ENCODE assay signal across 25 mouse cellular contexts in the genomic region with DNA sequence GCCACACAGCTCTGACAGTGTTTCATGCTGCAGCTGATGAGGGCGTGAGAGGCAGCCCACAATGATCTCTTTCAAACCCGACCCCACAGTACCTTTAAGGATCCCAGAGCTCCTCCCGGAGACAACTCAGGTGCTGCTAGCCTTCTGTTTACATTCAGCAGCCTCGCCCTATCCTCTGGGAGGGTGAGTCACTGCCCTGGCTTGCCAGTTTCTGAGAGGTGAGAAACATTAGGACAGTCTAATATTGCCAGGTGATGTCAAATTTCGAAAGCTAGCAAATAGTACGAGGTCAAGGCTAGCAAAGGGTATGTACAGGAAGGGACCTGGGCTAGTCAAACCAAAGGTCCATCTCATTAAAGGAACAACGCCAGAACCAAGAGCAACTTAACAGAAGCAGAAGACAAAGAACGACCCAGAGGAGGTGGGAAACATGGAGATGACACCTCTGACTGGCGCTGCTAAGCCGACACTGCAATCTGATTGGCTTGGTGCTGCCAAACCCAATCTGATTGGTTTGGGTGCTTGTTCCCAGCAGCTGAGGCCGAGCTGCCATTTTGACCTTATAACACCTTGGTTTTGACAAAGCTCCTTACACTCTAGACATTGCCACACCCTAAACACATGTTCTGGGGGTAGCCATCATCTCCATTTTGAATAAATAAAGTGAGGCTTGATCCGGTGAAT. TPM values are rescaled to one million over a fixed set of nuclear protein-coding genes. Genes with fewer than 3 reads are reported as not detected.
DNase-seq lines count a peak whose midpoint lies in the region; ATAC-seq and TF ChIP-seq lines count a peak whose summit lies in the region.
"Had no signal": no experiment of that assay in that cellular context is flagged by ENCODE, and none has a peak within 500 bp of the region (broad histone marks: within the 10 kb centered on the region; RNA-seq: fewer than 3 reads in every experiment).

No protein-coding gene starts in this region.

- H3K9ac ChIP-seq in intestine, embryonic 16.5 days (ENCODE audit: low read depth, low read length): no peak overlapping the region
- no peak overlapping the region for H3K9ac ChIP-seq in stomach, embryonic 15.5 days
- H3K9ac ChIP-seq in hindbrain, embryonic 11.5 days (ENCODE audit: low read depth, low read length): no peak overlapping the region
- H3K9ac ChIP-seq: forebrain, embryonic 12.5 days; limb, embryonic 12.5 days; liver, embryonic 15.5 days had no signal

- TF ChIP-seq CTCF in testis, adult 2 months (IDR thresholded peaks at IDR 0.05; ENCODE audit: control insufficient read depth, insufficient read depth, insufficient replicate concordance, low read depth, low read length): no peak
- no peak for TF ChIP-seq CTCF in thymus, adult 2 months (IDR thresholded peaks at IDR 0.05; ENCODE audit: borderline replicate concordance, control insufficient read depth, extremely low read depth, insufficient read depth, low read length, poor library complexity)

- peaks cover 8% of the 10 kb centered on the region for H3K4me1 ChIP-seq in testis, adult 2 months (ENCODE audit: control insufficient read depth, insufficient read depth, low read length)
- 0 out of 2 replicates have a peak, but pooled peaks cover 4% of the 10 kb centered on the region for H3K4me1 ChIP-seq in intestine, embryonic 16.5 days (ENCODE audit: control insufficient read depth, insufficient read depth, low read length)
- 0 out of 2 replicates have a peak, but pooled peaks cover 2% of the 10 kb centered on the region for H3K4me1 ChIP-seq in stomach, embryonic 15.5 days
- no peaks in the 10 kb centered on the region for H3K4me1 ChIP-seq in hindbrain, embryonic 11.5 days (replicated peaks; ENCODE audit: control insufficient read depth, insufficient read depth, low read length)
- no peaks in the 10 kb centered on the region for H3K4me1 ChIP-seq in thymus, adult 2 months (replicated peaks; ENCODE audit: control insufficient read depth, insufficient read depth, low read length)
- H3K4me1 ChIP-seq: forebrain, embryonic 12.5 days; hindbrain, embryonic 10.5 days; limb, embryonic 12.5 days; liver, embryonic 15.5 days; megakaryocyte, embryonic 14.5 days had no signal

- no peaks in the 10 kb centered on the region for H3K27me3 ChIP-seq in testis, adult 2 months (ENCODE audit: control insufficient read depth, insufficient read depth, low read length)
- H3K27me3 ChIP-seq in intestine, embryonic 16.5 days (replicated peaks; ENCODE audit: control insufficient read depth, insufficient read depth, low read length): no peaks in the 10 kb centered on the region
- no peaks in the 10 kb centered on the region for H3K27me3 ChIP-seq in stomach, embryonic 15.5 days (replicated peaks)
- no peaks in the 10 kb centered on the region for H3K27me3 ChIP-seq in hindbrain, embryonic 11.5 days (ENCODE audit: control insufficient read depth, insufficient read depth, low read length)
- no peaks in the 10 kb centered on the region for H3K27me3 ChIP-seq in thymus, adult 2 months (ENCODE audit: control insufficient read depth, insufficient read depth, low read length)
- H3K27me3 ChIP-seq: forebrain, embryonic 12.5 days; limb, embryonic 12.5 days; liver, embryonic 15.5 days; megakaryocyte, embryonic 14.5 days had no signal

- no peak for TF ChIP-seq POLR2A in testis, adult 2 months (IDR thresholded peaks at IDR 0.05; ENCODE audit: control insufficient read depth, low read depth, low read length)
- TF ChIP-seq POLR2A in thymus, adult 2 months (IDR thresholded peaks at IDR 0.05; ENCODE audit: control insufficient read depth, extremely low read depth, insufficient read depth, low read length, poor library complexity): no peak

- intact Hi-C loops in heart, postnatal 14 days (cut with DNase I): no loop called here

- peak overlapping the region; percentile 44 for H3K4me3 ChIP-seq in testis, adult 2 months (ENCODE audit: control insufficient read depth, low read depth, low read length)
- peak overlapping the region; percentile 32; the same call in 1 of the 2 replicates for H3K4me3 ChIP-seq in intestine, embryonic 16.5 days (ENCODE audit: low read length)
- H3K4me3 ChIP-seq in stomach, embryonic 15.5 days (replicated peaks): no peak overlapping the region
- H3K4me3 ChIP-seq in hindbrain, embryonic 11.5 days (ENCODE audit: low read depth, low read length): no peak overlapping the region
- no peak overlapping the region for H3K4me3 ChIP-seq in thymus, adult 2 months (ENCODE audit: control insufficient read depth, insufficient read depth, low read length)
- H3K4me3 ChIP-seq: forebrain, embryonic 12.5 days; hindbrain, embryonic 10.5 days; limb, embryonic 12.5 days; liver, embryonic 15.5 days; megakaryocyte, embryonic 14.5 days had no signal

- ATAC-seq in intestine, embryonic 16.5 days: peak; percentile 89
- ATAC-seq in stomach, embryonic 15.5 days (ENCODE audit: insufficient read depth, low FRiP score, low read depth): peak; percentile 70; the same call in 1 of the 2 replicates
- no peak for ATAC-seq in hindbrain, embryonic 11.5 days (ENCODE audit: low FRiP score)
- ATAC-seq: CD4-positive, CD25-positive, alpha-beta regulatory T cell, adult 4 months; midbrain, embryonic 16.5 days had no signal

- 59% methylated on average over 12 of the region's 12 CpGs for WGBS in intestine, embryonic 16.5 days
- 65% methylated on average over 12 of the region's 12 CpGs for WGBS in stomach, embryonic 15.5 days
- WGBS in hindbrain, embryonic 11.5 days: 83% methylated on average over 12 of the region's 12 CpGs
- 89% methylated on average over 12 of the region's 12 CpGs for WGBS in thymus, adult 2 months

- H3K27ac ChIP-seq in testis, adult 2 months (ENCODE audit: control insufficient read depth, insufficient read depth, low read depth, low read length): no peak overlapping the region
- peak overlapping the region; percentile 37 for H3K27ac ChIP-seq in intestine, embryonic 16.5 days (ENCODE audit: low read length)
- H3K27ac ChIP-seq in stomach, embryonic 15.5 days: peak overlapping the region; percentile 63; the same call in 1 of the 2 replicates
- H3K27ac ChIP-seq in hindbrain, embryonic 11.5 days (ENCODE audit: low read depth, low read length): no peak overlapping the region
- no peak overlapping the region for H3K27ac ChIP-seq in thymus, adult 2 months (ENCODE audit: control insufficient read depth, insufficient read depth, low read length)
- H3K27ac ChIP-seq: forebrain, embryonic 12.5 days; hindbrain, embryonic 10.5 days; limb, embryonic 12.5 days; liver, embryonic 15.5 days had no signal

- H3K36me3 ChIP-seq in testis, adult 2 months (ENCODE audit: control insufficient read depth, insufficient read depth, low read length): no peaks in the 10 kb centered on the region
- H3K36me3 ChIP-seq in intestine, embryonic 16.5 days (ENCODE audit: control insufficient read depth, insufficient read depth, low read length): no peaks in the 10 kb centered on the region
- no peaks in the 10 kb centered on the region for H3K36me3 ChIP-seq in stomach, embryonic 15.5 days
- no peaks in the 10 kb centered on the region for H3K36me3 ChIP-seq in hindbrain, embryonic 11.5 days (ENCODE audit: control insufficient read depth, insufficient read depth, low read length)
- H3K36me3 ChIP-seq in thymus, adult 2 months (ENCODE audit: control insufficient read depth, insufficient read depth, low read length): no peaks in the 10 kb centered on the region
- H3K36me3 ChIP-seq: forebrain, embryonic 12.5 days; hindbrain, embryonic 10.5 days; limb, embryonic 12.5 days; liver, embryonic 15.5 days had no signal

- peak; percentile 70 for DNase-seq in heart, adult 11 months
- DNase-seq in heart, postnatal 14 days: no peak
- DNase-seq in testis, postnatal 14 days (ENCODE audit: low spot score): no peak
- DNase-seq in hindbrain, embryonic 11.5 days (ENCODE audit: low spot score): no peak
- DNase-seq in thymus, adult 2 months: no peak
- DNase-seq: adrenal gland, postnatal 36 days; cerebellum, adult 11-12 months; cerebellum, postnatal 25 days; gastrocnemius, postnatal 10 days; kidney, adult 9 months; kidney, postnatal 36 days; right cerebral cortex, postnatal 14 days; thymus, postnatal 4 days had no signal

- no peaks in the 10 kb centered on the region for H3K9me3 ChIP-seq in intestine, embryonic 16.5 days (ENCODE audit: control insufficient read depth, low read length)
- no peaks in the 10 kb centered on the region for H3K9me3 ChIP-seq in stomach, embryonic 15.5 days
- no peaks in the 10 kb centered on the region for H3K9me3 ChIP-seq in hindbrain, embryonic 11.5 days (ENCODE audit: control insufficient read depth, low read length)
- H3K9me3 ChIP-seq: forebrain, embryonic 12.5 days; hindbrain, embryonic 10.5 days; limb, embryonic 12.5 days; liver, embryonic 15.5 days had no signal

- H3K4me2 ChIP-seq in intestine, embryonic 16.5 days (ENCODE audit: low read depth, low read length): peak overlapping the region; percentile 48
- H3K4me2 ChIP-seq in stomach, embryonic 15.5 days: peak overlapping the region; percentile 29
- H3K4me2 ChIP-seq in hindbrain, embryonic 11.5 days (replicated peaks; ENCODE audit: low read depth, low read length): no peak overlapping the region
- H3K4me2 ChIP-seq: forebrain, embryonic 12.5 days; limb, embryonic 12.5 days; liver, embryonic 15.5 days had no signal

RNA-seq across cellular contexts. Expression of gene Bmp6, which starts 32.4 kb away (rescaled TPM):
- 10 to 100 TPM; 15.8 to 21.5 TPM for total RNA-seq in heart, postnatal 14 days (2021)
- 2.4 and 3.2 TPM in 2 replicates for polyA plus RNA-seq in testis, adult 2 months (2012; rRNA removed)
- polyA plus RNA-seq in intestine, embryonic 16.5 days (2015; fragmentation: Nextera tagmentation; extraction: Ambion mirVana): 0.51 and 0.64 TPM in 2 replicates
- 1.9 and 2.1 TPM in 2 replicates for polyA plus RNA-seq in stomach, embryonic 15.5 days (2015; fragmentation: Nextera tagmentation; extraction: Ambion mirVana)
- 2.6 and 3.2 TPM in 2 replicates for polyA plus RNA-seq in hindbrain, embryonic 11.5 days (2014; fragmentation: Nextera tagmentation; extraction: Ambion mirVana)
- polyA plus RNA-seq in thymus, adult 2 months (2012; rRNA removed): 2.9 and 4.1 TPM in 2 replicates
- total RNA-seq: MEL; neutrophil, adult 5-6 weeks had no signal
- polyA plus RNA-seq: CD4-positive, CD25-positive, alpha-beta regulatory T cell, adult 4 months had no signal

Comparison
In these comparisons a context has a peak if more than half of its experiments do, and no peak if none do; other contexts are left out.
1. H3K27ac ChIP-seq: peak in intestine, embryonic 16.5 days (single experiment) and stomach, embryonic 15.5 days (single experiment); none in testis, adult 2 months (single experiment), hindbrain, embryonic 11.5 days (single experiment) and thymus, adult 2 months (single experiment).
2. H3K4me3 ChIP-seq: peak in testis, adult 2 months (single experiment) and intestine, embryonic 16.5 days (single experiment); none in stomach, embryonic 15.5 days (single experiment), hindbrain, embryonic 11.5 days (single experiment) and thymus, adult 2 months (single experiment).